Mouse (Mus musculus) thymus, adult 2 months (tissue): ENCODE measurements at regions not wholly inside any gene's neighbourhood (a gene's known extent, or its start where the extent isn't known, plus 50 kb on each side); places are given as distances from the start of the nearest gene placed in this dataset.

Source experiments
- CTCF ChIP-seq: fragments of 200-500 bp; IDR thresholded peaks from 2 replicates; pipeline ENCODE4 v1.5.1; 2012; ENCODE audit warnings: mild to moderate bottlenecking, control low read depth, low read length, moderate library complexity, borderline replicate concordance; ENCODE audit not compliant: control insufficient read depth, poor library complexity, insufficient read depth; ENCODE audit errors: extremely low read depth
- POLR2A ChIP-seq: fragments of 200-500 bp; IDR thresholded peaks from 2 replicates; pipeline ENCODE4 v1.6.1; 2012; ENCODE audit warnings: mild to moderate bottlenecking, low read length, control low read depth, moderate library complexity; ENCODE audit not compliant: control insufficient read depth, poor library complexity, insufficient read depth; ENCODE audit errors: extremely low read depth

DNA sequence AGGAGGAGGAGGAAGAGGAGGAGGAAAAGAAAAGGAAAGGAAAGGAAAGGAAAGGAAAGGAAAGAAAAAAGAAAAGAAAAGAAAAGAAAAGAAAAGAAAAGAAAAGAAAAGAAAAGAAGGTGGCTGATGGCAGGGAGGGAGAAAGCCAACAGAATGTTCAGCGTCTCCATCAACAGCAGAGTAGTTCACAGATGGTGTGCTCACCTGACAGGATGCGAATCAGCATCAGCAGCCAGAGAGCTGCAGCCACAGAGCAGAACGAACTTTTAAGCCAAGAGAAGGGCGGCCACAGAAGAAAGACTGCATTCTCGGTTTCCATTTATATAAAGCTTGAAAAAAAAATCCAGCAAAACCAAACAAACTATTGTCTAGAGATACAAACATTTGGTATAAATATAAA lies 140.2 kb downstream of the Utp6 start:
- no peak for TF ChIP-seq CTCF
- no peak for TF ChIP-seq POLR2A
